Mouse (Mus musculus) small intestine, adult 2 months (tissue): ENCODE measurements around the gene Mrps24. TPM values are rescaled to one million over a fixed set of nuclear protein-coding genes. Genes with fewer than 3 reads are reported as not detected.
A peak's percentile ranks its signal among the peaks of the same experiment; 100 is the strongest.

ENCODE experiments used
- H3K27ac ChIP-seq: fragments of 200-500 bp; 2 replicates; pipeline ENCODE4 v1.5.1; 2012; ENCODE audit warnings: low read depth, low read length, control low read depth, inconsistent platforms; ENCODE audit not compliant: insufficient read depth
- H3K27me3 ChIP-seq: fragments of 200-500 bp; 2 replicates; pipeline ENCODE4 v1.6.1; 2012; ENCODE audit warnings: mild to moderate bottlenecking, moderate library complexity, low read length, inconsistent platforms; ENCODE audit not compliant: control insufficient read depth, insufficient read depth
- H3K36me3 ChIP-seq: fragments of 200-500 bp; 2 replicates; pipeline ENCODE4 v1.6.1; 2012; ENCODE audit warnings: mild to moderate bottlenecking, low read length, control low read depth, inconsistent platforms; ENCODE audit not compliant: control insufficient read depth, insufficient read depth
- H3K4me1 ChIP-seq: fragments of 200-500 bp; 2 replicates; pipeline ENCODE4 v1.6.1; 2012; ENCODE audit warnings: low read length, inconsistent platforms, mixed read lengths; ENCODE audit not compliant: control insufficient read depth, insufficient read depth, insufficient read length
- H3K4me3 ChIP-seq: fragments of 200-500 bp; 2 replicates; pipeline ENCODE4 v1.5.1; 2012; ENCODE audit warnings: low read depth, mild to moderate bottlenecking, control low read depth, inconsistent platforms, low read length, moderate library complexity
- CTCF ChIP-seq: fragments of 200-500 bp; IDR thresholded peaks from 2 replicates; pipeline ENCODE4 v1.5.1; 2012; ENCODE audit warnings: low read depth, mild to moderate bottlenecking, control low read depth, inconsistent platforms, low read length, moderate library complexity, mixed read lengths; ENCODE audit not compliant: insufficient replicate concordance, insufficient read length; ENCODE audit errors: extremely low read depth
- POLR2A ChIP-seq: fragments of 200-500 bp; IDR thresholded peaks from 2 replicates; pipeline ENCODE4 v1.6.1; 2012; ENCODE audit warnings: low read depth, mild to moderate bottlenecking, control low read depth, inconsistent platforms, low read length, moderate library complexity
- WGBS: fragments of 180-500 bp; shearing (Covaris S2); methylation state at CpG from one replicate; pipeline ENCODE4 v1.1.7; 2018; 5-methylcytosine and 5-hydroxymethylcytosine counted together
- polyA plus RNA-seq: library from polyadenylated mRNA; depleted of rRNA; stranded (reverse); fragments of >200 nt; gene quantifications from 2 replicates; pipeline ENCODE4 v1.2.3, GENCODE M21; 2012; rRNA removed

The Mrps24 gene
- polyA plus RNA-seq = 234 and 379 TPM in 2 replicates

DNA sequence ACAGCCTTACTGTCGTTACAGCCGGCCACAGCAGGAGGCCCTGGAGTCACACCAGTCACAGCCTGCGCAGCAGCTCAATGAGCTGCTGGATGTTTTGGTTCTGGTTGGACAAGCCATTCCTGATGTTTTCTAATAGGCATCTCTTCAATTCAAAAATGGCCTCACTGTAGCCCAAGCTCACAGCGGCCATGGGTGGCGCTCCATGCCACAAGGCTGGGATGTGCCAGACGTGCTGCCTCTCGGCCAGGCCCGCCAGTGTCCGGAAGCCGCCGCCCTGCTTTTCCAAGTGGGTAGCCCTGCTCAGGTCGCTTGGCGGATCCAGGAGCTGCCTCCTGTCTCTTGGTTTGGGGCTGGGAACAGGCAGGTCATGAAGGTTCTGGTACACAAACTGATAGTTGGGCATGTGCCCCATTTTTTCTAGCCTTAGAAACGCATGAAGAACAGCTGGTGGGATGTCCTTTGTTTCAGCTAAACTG lies at the start of gene Mrps24:
Gene Mrps24 (minus strand): TSS at position 51 of the 476 bp plus-strand sequence.
- Histone ChIP-seq H3K4me1 (no peaks in the 10 kb centered on the region; the same call in 1 of the 2 replicates), H3K36me3 (peaks cover 46% of the 10 kb centered on the region), H3K27ac (no peak within 1 kb of the TSS), H3K27me3 (no peaks in the 10 kb centered on the region), H3K4me3 (no peak within 1 kb of the TSS)
- no peak for TF ChIP-seq CTCF
- TF ChIP-seq POLR2A = no peak
- WGBS = 92% methylated on average over 14 of the region's 14 CpGs

GRCm38 (mm10) chr11:5762633-5762982 lies 47.1 kb upstream of the Mrps24 start:
- Histone ChIP-seq H3K4me3 (peak overlapping the region; percentile 47), H3K4me1 (peaks cover 3% of the 10 kb centered on the region; the same call in 1 of the 2 replicates), H3K36me3 (peaks cover 4% of the 10 kb centered on the region; the same call in 1 of the 2 replicates), H3K27ac (no peak overlapping the region), H3K27me3 (no peaks in the 10 kb centered on the region)
- no peak for TF ChIP-seq CTCF
- TF ChIP-seq POLR2A = no peak
- WGBS = 9% methylated on average over 6 of the region's 6 CpGs

DNA sequence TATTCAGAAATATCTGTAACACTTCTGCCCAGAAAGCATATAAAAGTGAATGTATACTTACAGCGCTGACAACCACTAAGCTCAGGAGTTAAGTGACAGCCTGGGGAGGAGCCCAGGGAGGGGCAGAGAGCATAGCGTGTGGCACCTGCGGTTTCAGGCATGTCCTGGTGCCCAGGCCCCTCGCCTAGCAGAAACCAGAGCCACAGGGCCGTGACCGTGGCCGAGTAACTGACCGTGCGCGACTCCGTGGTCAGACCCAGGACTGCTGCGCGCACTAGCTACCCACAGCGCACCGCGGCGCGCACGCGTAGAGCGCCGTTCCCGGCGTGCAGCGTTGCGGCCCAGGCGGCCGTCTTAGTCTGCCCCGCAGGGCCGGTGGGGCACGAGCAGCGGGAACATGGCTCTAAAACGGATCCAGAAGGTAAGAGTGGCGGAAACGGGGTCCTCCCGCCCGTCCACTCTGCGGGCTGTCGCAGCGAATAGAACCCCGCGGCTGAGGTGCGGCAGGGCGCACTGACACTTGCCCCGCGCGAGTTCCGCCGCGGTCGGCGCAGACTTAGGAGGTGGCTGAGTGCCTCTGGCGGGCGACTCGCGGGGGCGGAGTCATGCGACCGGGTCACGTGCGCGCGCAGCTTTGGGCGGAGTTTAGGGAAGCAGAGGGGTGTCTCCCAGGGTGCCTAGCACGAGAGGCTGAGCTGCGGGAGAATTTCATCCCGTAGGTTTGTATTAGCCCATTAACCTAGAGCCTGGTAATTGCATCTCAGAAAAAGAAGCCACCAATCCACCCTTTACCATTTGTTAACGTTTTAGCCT lies 46.5 kb upstream of the Mrps24 start, which contains the start of gene Urgcp:
Gene Urgcp (minus strand): TSS at position 557 of the 813 bp plus-strand sequence.
- H3K27me3 ChIP-seq = no peaks in the 10 kb centered on the region
- TF ChIP-seq POLR2A (peak; percentile 96), CTCF (no peak)

DNA sequence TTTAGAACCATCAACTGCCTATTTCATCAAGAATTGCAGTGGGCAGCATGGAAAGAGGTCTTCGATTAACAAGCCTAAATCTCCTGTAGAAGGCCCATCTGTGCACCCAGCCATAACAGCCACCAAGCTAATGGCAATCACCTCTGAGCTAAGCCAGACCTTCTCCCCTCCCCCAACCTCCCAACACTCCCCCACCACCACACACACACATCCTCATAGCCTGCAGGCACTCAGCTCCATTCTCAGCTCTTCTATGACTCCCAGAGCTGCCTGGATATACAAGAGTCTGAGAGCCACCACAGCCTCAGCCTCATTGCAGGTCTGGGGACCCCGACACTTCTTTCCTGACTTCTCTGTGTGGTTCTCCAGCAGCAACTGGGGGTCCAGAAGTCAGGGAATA lies 38.3 kb upstream of the Mrps24 start:
- H3K27me3 ChIP-seq = no peaks in the 10 kb centered on the region
- no peaks in the 10 kb centered on the region for H3K4me1 ChIP-seq
- 91% methylated on average over 2 of the region's 2 CpGs for WGBS
- no peaks in the 10 kb centered on the region for H3K36me3 ChIP-seq
- TF ChIP-seq POLR2A = no peak
- TF ChIP-seq CTCF = no peak
- H3K4me3 ChIP-seq = no peak overlapping the region
- no peak overlapping the region for H3K27ac ChIP-seq

More for the DNA sequence above, 46.5 kb upstream of the Mrps24 start, which contains the start of gene Urgcp:
- Histone ChIP-seq H3K27ac (peak within 1 kb of the TSS; percentile 90), H3K4me1 (peaks cover 3% of the 10 kb centered on the region; the same call in 1 of the 2 replicates), H3K4me3 (peak within 1 kb of the TSS; percentile 75), H3K36me3 (peaks cover 4% of the 10 kb centered on the region; the same call in 1 of the 2 replicates)
- under 1% methylated on average over 68 of the region's 68 CpGs for WGBS

DNA sequence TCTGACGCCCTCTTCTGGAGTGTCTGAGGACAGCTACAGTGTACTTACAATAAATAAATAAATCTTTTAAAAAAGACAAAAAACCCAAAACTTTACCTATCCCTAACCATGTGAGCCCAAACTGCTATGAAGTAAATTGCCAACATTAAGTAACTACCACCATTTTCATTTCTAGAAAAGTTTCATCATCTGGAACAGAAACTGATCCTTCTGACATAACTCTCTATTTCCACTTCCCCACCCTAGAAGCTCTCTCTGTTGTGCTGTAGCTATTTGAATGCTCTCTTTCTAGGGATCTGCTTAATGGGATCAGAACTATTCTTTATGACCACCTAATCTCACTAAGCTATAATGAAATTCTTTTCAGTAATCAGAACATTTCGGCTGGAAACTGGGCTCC lies 29.5 kb upstream of the Mrps24 start:
- Histone ChIP-seq H3K4me1 (no peaks in the 10 kb centered on the region), H3K4me3 (no peak overlapping the region), H3K36me3 (no peaks in the 10 kb centered on the region), H3K27ac (no peak overlapping the region), H3K27me3 (no peaks in the 10 kb centered on the region)
- TF ChIP-seq CTCF = no peak
- 80% methylated on average over 2 of the region's 2 CpGs for WGBS

- H3K27ac ChIP-seq = no peak overlapping the region
- H3K36me3 ChIP-seq = no peaks in the 10 kb centered on the region
- peaks cover 3% of the 10 kb centered on the region; the same call in 1 of the 2 replicates for H3K4me1 ChIP-seq
- no peaks in the 10 kb centered on the region for H3K27me3 ChIP-seq
- no peak overlapping the region for H3K4me3 ChIP-seq
- TF ChIP-seq POLR2A (no peak), CTCF (peak; percentile 60; the same call in 1 of the 2 replicates)
- WGBS = 63% methylated on average over 7 of the region's 7 CpGs
These were observed 26.6 kb upstream of the Mrps24 start for GRCm38 (mm10) chr11:5742106-5742505.

DNA sequence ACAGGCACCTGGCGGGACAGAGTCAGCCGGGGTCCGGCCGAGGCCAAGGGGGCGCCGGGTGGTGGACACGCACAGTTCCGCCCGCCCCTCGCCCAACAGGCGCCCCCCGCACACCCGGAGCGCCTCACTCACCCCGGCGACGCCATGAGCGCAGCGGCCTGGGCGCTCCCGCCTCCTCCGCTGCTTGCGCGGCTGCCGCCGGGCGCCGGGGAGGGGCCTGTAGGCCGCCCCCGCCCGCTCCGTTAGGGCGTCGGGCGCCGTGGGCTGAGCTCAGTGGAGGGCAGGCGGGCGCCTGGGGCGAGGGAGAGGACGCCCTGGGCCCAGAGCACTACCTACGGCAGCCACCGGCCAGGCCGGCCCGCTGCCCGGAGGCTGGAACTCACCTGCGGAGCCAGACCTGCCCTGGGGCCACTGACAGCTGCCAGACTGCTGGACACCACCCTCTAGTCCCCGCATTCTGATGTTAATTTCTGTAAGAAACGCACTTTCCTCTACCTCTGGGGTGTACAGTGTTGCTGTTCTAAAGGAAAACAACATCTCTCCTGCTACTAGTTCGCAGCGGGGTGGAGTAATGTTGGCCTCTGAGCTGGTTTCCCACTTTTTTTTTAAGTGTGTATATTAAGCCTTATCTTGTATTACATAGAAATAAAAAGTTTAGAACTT lies 25.6 kb upstream of the Mrps24 start:
- Histone ChIP-seq H3K4me1 (peaks cover 3% of the 10 kb centered on the region; the same call in 1 of the 2 replicates), H3K36me3 (no peaks in the 10 kb centered on the region), H3K27me3 (no peaks in the 10 kb centered on the region), H3K27ac (peak overlapping the region; percentile 91), H3K4me3 (peak overlapping the region; percentile 87)
- TF ChIP-seq POLR2A (peak; percentile 95), CTCF (no peak)
- WGBS = under 1% methylated on average over 44 of the region's 50 CpGs
